ENCODE assay signal across 17 mouse cellular contexts in the genomic region with DNA sequence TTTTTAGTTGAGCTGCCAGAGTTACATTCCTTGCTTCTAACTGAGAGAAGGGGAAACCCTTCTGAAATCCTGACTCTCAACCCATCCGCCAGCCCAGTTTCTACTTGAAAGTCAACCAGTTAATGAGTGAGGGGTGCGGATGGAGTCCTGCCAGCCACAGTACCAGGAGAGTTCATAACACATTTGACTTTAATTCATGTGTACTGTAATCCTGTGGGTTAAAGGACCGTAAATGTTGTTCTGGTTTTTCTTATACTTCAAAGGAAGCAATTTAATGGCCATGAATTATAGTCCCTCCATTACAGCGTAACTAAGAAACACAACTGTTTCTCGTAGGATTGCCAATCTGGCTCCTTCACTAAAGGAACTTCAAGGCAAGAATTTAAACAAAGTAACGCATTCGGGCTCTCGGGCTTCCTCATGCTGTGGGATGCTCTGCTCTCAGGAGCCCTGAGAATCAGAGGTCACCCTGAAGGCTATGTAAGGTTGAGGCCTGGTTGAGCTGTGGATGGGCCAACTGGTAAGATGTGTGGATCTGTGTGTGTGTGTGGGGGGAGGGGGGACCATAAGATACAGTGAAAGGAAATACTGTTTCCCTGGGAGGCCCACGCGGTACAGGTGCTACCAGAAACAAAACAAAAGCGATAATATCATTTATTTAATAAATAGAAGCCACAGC.
DNase-seq lines count a peak whose midpoint lies in the region; ATAC-seq and TF ChIP-seq lines count a peak whose summit lies in the region.
"Had no signal": no experiment of that assay in that cellular context is flagged by ENCODE, and none has a peak within 500 bp of the region (broad histone marks: within the 10 kb centered on the region; RNA-seq: fewer than 3 reads in every experiment).

No protein-coding gene starts in this region.

- peaks cover 71% of the 10 kb centered on the region for H3K4me1 ChIP-seq in limb, embryonic 12.5 days (replicated peaks)
- peaks cover 18% of the 10 kb centered on the region; the same call in 1 of the 2 replicates for H3K4me1 ChIP-seq in stomach, embryonic 16.5 days (ENCODE audit: control insufficient read depth, insufficient read depth, low read length)
- H3K4me1 ChIP-seq in thymus, adult 2 months (replicated peaks; ENCODE audit: control insufficient read depth, insufficient read depth, low read length) = no peaks in the 10 kb centered on the region
- H3K4me1 ChIP-seq: megakaryocyte, embryonic 14.5 days had no signal

- no peak overlapping the region for H3K4me3 ChIP-seq in limb, embryonic 12.5 days (replicated peaks)
- H3K4me3 ChIP-seq in stomach, embryonic 16.5 days (replicated peaks; ENCODE audit: low read length) = no peak overlapping the region
- H3K4me3 ChIP-seq in thymus, adult 2 months (ENCODE audit: control insufficient read depth, insufficient read depth, low read length) = no peak overlapping the region
- H3K4me3 ChIP-seq: heart, adult 2 months; hindbrain, embryonic 10.5 days; megakaryocyte, embryonic 14.5 days had no signal

- no peaks in the 10 kb centered on the region for H3K27me3 ChIP-seq in limb, embryonic 12.5 days
- H3K27me3 ChIP-seq in stomach, embryonic 16.5 days (ENCODE audit: control insufficient read depth, insufficient read depth, low read length) = no peaks in the 10 kb centered on the region
- H3K27me3 ChIP-seq in thymus, adult 2 months (ENCODE audit: control insufficient read depth, insufficient read depth, low read length) = no peaks in the 10 kb centered on the region
- H3K27me3 ChIP-seq: megakaryocyte, embryonic 14.5 days had no signal

- no peak for TF ChIP-seq CTCF in thymus, adult 2 months (IDR thresholded peaks at IDR 0.05; ENCODE audit: borderline replicate concordance, control insufficient read depth, extremely low read depth, insufficient read depth, low read length, poor library complexity)

- no peaks in the 10 kb centered on the region for H3K9me3 ChIP-seq in limb, embryonic 12.5 days
- no peaks in the 10 kb centered on the region for H3K9me3 ChIP-seq in stomach, embryonic 16.5 days (replicated peaks; ENCODE audit: control insufficient read depth, low read length)
- H3K9me3 ChIP-seq: hindbrain, embryonic 10.5 days had no signal

- DNase-seq in embryo, embryonic 10.5 days (ENCODE audit: low spot score) = peak; percentile 35
- DNase-seq in embryo, embryonic 11 days = no peak
- peak; percentile 12 for DNase-seq in kidney, postnatal 14 days
- DNase-seq in kidney, adult 8-10 months = no peak
- no peak for DNase-seq in thymus, adult 2 months
- DNase-seq: cerebellum, postnatal 10 days; gastrocnemius, postnatal 14 days; heart, adult 2 months; left cerebral cortex, postnatal 4 days; lung, postnatal 10 days; right cerebral cortex, postnatal 14 days had no signal

- ATAC-seq in limb, embryonic 12.5 days (ENCODE audit: insufficient number of reproducible peaks, insufficient read depth, low FRiP score, low TSS enrichment, low read depth) = peak; percentile 71
- peak; percentile 35; the same call in 1 of the 2 replicates for ATAC-seq in stomach, embryonic 16.5 days (ENCODE audit: insufficient read depth, low FRiP score)
- ATAC-seq in CD4-positive, CD25-positive, alpha-beta regulatory T cell, adult 4 months = no peak
- ATAC-seq: midbrain, embryonic 16.5 days had no signal

- H3K36me3 ChIP-seq in limb, embryonic 12.5 days = no peaks in the 10 kb centered on the region
- no peaks in the 10 kb centered on the region for H3K36me3 ChIP-seq in stomach, embryonic 16.5 days (ENCODE audit: control insufficient read depth, insufficient read depth, low read length)
- no peaks in the 10 kb centered on the region for H3K36me3 ChIP-seq in thymus, adult 2 months (ENCODE audit: control insufficient read depth, insufficient read depth, low read length)
- H3K36me3 ChIP-seq: hindbrain, embryonic 10.5 days had no signal

- H3K9ac ChIP-seq in limb, embryonic 12.5 days (replicated peaks) = no peak overlapping the region
- no peak overlapping the region for H3K9ac ChIP-seq in stomach, embryonic 16.5 days (ENCODE audit: low read length)

- H3K27ac ChIP-seq in limb, embryonic 12.5 days = peak overlapping the region; percentile 89
- no peak overlapping the region for H3K27ac ChIP-seq in stomach, embryonic 16.5 days (ENCODE audit: low read length)
- no peak overlapping the region for H3K27ac ChIP-seq in thymus, adult 2 months (ENCODE audit: control insufficient read depth, insufficient read depth, low read length)
- H3K27ac ChIP-seq: heart, adult 2 months had no signal

- peak overlapping the region; percentile 20; the same call in 1 of the 2 replicates for H3K4me2 ChIP-seq in limb, embryonic 12.5 days
- no peak overlapping the region for H3K4me2 ChIP-seq in stomach, embryonic 16.5 days (ENCODE audit: low read depth, low read length)

- no peak for TF ChIP-seq POLR2A in thymus, adult 2 months (IDR thresholded peaks at IDR 0.05; ENCODE audit: control insufficient read depth, extremely low read depth, insufficient read depth, low read length, poor library complexity)

- 10% methylated on average over 11 of the region's 11 CpGs for WGBS in limb, embryonic 12.5 days
- WGBS in stomach, embryonic 16.5 days = 66% methylated on average over 11 of the region's 11 CpGs
- 95% methylated on average over 11 of the region's 11 CpGs for WGBS in thymus, adult 2 months

Comparison
In these comparisons a context has a peak if more than half of its experiments do, and no peak if none do; other contexts are left out.
1. DNase-seq: peak in embryo, embryonic 10.5 days (single experiment) and kidney, postnatal 14 days (single experiment); none in embryo, embryonic 11 days (single experiment), kidney, adult 8-10 months (0 of 2) and thymus, adult 2 months (single experiment).